Mouse (Mus musculus): ENCODE measurements around the gene Sap18b. TPM values are rescaled to one million over a fixed set of nuclear protein-coding genes. Genes with fewer than 3 reads are reported as not detected.

Sap18b gene
- polyA plus RNA-seq, 1 experiment from 2014 or later: 414 TPM

DNA sequence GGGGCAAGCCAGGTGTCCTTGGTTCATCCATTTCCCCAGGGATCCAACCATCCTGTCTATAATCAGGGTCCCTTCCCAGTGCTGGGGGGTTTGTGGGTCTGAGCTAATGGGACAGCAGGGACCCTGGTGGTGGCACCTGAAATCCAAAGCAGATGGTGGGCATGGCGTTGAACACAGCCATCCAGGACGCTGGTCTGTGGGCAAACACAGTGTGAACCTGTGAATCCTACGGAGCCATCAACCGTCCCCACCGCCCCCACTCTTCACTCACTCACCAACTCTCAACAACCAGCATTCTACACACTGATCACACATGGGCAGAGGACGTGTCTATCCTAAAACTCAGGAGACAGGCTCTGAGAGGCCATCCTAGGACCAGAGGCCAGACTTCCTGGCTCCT lies 18.8 kb downstream of the Sap18b start:
- Histone ChIP-seq H3K9ac (ENCODE audit: low read depth, low read length) (no peak overlapping the region), H3K9me3 (replicated peaks; ENCODE audit: low read length) (no peaks in the 10 kb centered on the region), H3K36me3 (ENCODE audit: insufficient read depth, low read length) (peaks cover 31% of the 10 kb centered on the region), H3K4me2 (ENCODE audit: low read length) (no peak overlapping the region), H3K4me3 (replicated peaks; ENCODE audit: low read depth, low read length) (no peak overlapping the region), H3K27ac (no peak overlapping the region), H3K4me1 (replicated peaks; ENCODE audit: insufficient read depth, low read length) (no peaks in the 10 kb centered on the region), H3K27me3 (ENCODE audit: insufficient read depth, low read length) (no peaks in the 10 kb centered on the region)
- TF ChIP-seq CTCF (IDR thresholded peaks at IDR 0.05; ENCODE audit: low read depth): no peak
- ATAC-seq (replicated peaks; ENCODE audit: low FRiP score, low read depth) (no peak), DNase-seq (ENCODE audit: low spot score) (no peak)
- WGBS: 90% methylated on average over 6 of the region's 6 CpGs

DNA sequence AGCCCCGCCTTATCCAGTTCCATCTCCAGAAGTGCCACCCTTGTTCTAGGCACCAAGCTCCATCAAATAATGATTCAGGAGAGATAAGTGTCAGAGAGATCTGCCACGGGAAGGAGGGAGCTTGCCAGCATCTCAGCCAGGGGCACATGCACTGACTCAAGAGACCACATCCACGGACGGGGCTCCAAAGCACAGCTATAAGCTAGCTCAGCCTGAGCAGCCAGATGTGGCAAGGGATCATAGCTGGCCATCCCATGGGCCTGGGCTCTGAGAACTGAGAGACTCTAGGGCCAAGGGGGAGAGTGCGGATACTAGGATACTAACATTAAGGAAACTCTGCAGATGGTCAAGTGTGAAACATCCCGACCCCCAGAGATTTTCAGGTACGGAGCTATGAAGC lies 19.9 kb downstream of the Sap18b start:
- Histone ChIP-seq H3K4me2 (ENCODE audit: low read length) (no peak overlapping the region), H3K36me3 (ENCODE audit: insufficient read depth, low read length) (peaks cover 28% of the 10 kb centered on the region; the same call in 1 of the 2 replicates), H3K9ac (ENCODE audit: low read depth, low read length) (no peak overlapping the region), H3K27me3 (ENCODE audit: insufficient read depth, low read length) (no peaks in the 10 kb centered on the region), H3K4me1 (replicated peaks; ENCODE audit: insufficient read depth, low read length) (no peaks in the 10 kb centered on the region), H3K9me3 (replicated peaks; ENCODE audit: low read length) (no peaks in the 10 kb centered on the region), H3K4me3 (replicated peaks; ENCODE audit: low read depth, low read length) (no peak overlapping the region), H3K27ac (no peak overlapping the region)
- DNase-seq (ENCODE audit: low spot score): no peak
- no peak for TF ChIP-seq CTCF (IDR thresholded peaks at IDR 0.05; ENCODE audit: low read depth)
- WGBS: 89% methylated on average over 7 of the region's 7 CpGs
- no peak for ATAC-seq (replicated peaks; ENCODE audit: low FRiP score, low read depth)

DNA sequence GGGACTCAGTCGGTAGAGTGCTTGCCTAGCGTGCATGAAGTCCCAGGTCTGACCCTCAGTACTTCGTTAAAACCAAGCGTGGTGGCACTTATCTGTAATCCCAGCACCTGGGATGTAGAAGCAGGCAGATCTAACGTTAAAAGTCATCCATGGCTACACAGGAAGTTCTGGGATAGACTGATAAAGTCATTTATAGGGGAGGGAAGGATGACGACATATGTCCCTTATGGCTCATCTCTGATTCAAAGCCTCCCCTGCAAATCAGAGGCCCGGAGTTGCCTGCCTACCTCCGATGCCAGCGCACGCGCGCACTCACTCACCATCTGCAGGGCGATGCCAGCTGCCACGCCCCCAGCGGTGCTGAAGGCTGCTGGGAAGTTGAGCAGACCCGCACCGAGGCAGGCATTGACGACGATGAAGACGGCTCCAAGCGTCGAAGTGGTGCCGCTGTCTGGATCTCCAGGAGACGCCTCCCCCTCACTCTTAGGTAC lies 23.0 kb downstream of the Sap18b start:
- Histone ChIP-seq H3K9ac (ENCODE audit: low read depth, low read length) (no peak overlapping the region), H3K27me3 (ENCODE audit: insufficient read depth, low read length) (no peaks in the 10 kb centered on the region), H3K9me3 (replicated peaks; ENCODE audit: low read length) (no peaks in the 10 kb centered on the region), H3K36me3 (ENCODE audit: insufficient read depth, low read length) (peaks cover 20% of the 10 kb centered on the region; the same call in 1 of the 2 replicates), H3K4me3 (replicated peaks; ENCODE audit: low read depth, low read length) (no peak overlapping the region), H3K27ac (no peak overlapping the region), H3K4me2 (ENCODE audit: low read length) (no peak overlapping the region), H3K4me1 (replicated peaks; ENCODE audit: insufficient read depth, low read length) (peaks cover 8% of the 10 kb centered on the region; the same call in 1 of the 2 replicates)
- no peak for DNase-seq (ENCODE audit: low spot score)
- WGBS: 78% methylated on average over 24 of the region's 24 CpGs
- ATAC-seq (replicated peaks; ENCODE audit: low FRiP score, low read depth): no peak
- no peak for TF ChIP-seq CTCF (IDR thresholded peaks at IDR 0.05; ENCODE audit: low read depth)

DNA sequence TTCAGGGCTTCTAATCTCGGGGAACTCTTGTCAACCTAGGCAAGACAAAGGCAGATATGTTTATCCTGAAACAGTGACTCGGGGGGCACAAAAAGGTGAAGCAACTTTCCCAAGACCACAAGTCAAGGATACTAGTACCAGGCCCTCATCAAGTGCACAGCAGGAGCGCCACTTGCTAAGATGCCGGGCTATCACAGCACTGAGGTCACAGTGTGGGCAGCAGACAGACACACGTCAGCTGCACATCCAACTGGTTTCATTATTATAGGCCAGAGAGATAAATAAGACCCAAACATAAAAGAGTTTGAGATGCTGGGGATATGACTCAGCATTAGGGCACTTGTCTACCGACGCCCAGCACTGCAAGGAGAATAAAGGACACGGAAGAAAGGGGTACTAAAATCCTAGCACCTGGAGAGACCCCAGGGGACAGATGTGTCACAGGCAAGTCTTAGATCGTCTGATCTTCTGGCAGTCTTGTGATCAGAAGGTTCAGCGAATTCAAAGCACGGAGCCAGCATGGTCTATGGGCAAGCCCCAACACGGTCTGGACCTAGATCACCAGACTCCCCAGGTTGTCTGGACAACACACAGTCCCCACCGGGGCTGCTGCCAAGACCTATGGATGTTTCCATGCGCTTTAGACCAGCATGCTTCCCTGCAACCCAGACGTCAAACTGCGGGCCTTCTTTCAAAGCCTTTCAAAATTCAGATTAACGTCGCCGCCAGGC lies 23.8 kb downstream of the Sap18b start:
- no peak for TF ChIP-seq CTCF (IDR thresholded peaks at IDR 0.05; ENCODE audit: low read depth)
- H3K36me3 ChIP-seq (ENCODE audit: insufficient read depth, low read length): peaks cover 17% of the 10 kb centered on the region; the same call in 1 of the 2 replicates
- H3K4me3 ChIP-seq (replicated peaks; ENCODE audit: low read depth, low read length): no peak overlapping the region
- H3K4me1 ChIP-seq (replicated peaks; ENCODE audit: insufficient read depth, low read length): peaks cover 8% of the 10 kb centered on the region; the same call in 1 of the 2 replicates
- H3K27me3 ChIP-seq (ENCODE audit: insufficient read depth, low read length): no peaks in the 10 kb centered on the region
- no peak overlapping the region for H3K4me2 ChIP-seq (ENCODE audit: low read length)
- no peaks in the 10 kb centered on the region for H3K9me3 ChIP-seq (replicated peaks; ENCODE audit: low read length)
- no peak overlapping the region for H3K27ac ChIP-seq
- no peak overlapping the region for H3K9ac ChIP-seq (ENCODE audit: low read depth, low read length)
- DNase-seq (ENCODE audit: low spot score) (no peak), ATAC-seq (replicated peaks; ENCODE audit: low FRiP score, low read depth) (no peak)
- 94% methylated on average over 19 of the region's 19 CpGs for WGBS

DNA sequence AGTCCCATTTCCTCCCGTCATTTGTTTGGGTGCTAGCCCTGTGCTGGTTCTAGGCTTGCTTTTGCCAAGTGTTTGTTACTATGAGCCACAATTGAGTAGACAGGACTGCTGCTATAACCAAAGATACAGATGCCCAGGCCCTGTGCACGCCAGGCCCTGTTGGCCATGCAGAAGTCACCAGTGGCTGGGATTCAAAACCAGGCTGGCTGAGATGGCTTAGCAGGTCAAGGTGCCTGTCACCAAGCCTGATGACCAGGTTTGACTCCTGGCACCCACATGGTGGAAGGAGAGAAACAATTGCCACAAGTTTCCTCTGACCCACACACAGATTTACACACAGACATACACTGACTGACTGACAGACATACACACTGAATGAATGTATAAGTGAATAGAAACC lies 25.2 kb downstream of the Sap18b start:
- ATAC-seq (replicated peaks; ENCODE audit: low FRiP score, low read depth) (no peak), DNase-seq (ENCODE audit: low spot score) (no peak)
- WGBS: 95% methylated on average over 2 of the region's 2 CpGs
- no peak overlapping the region for H3K27ac ChIP-seq
- H3K9ac ChIP-seq (ENCODE audit: low read depth, low read length): no peak overlapping the region
- H3K4me1 ChIP-seq (replicated peaks; ENCODE audit: insufficient read depth, low read length): peaks cover 8% of the 10 kb centered on the region; the same call in 1 of the 2 replicates
- no peaks in the 10 kb centered on the region for H3K27me3 ChIP-seq (ENCODE audit: insufficient read depth, low read length)
- H3K4me2 ChIP-seq (ENCODE audit: low read length): no peak overlapping the region
- H3K36me3 ChIP-seq (ENCODE audit: insufficient read depth, low read length): peaks cover 8% of the 10 kb centered on the region; the same call in 1 of the 2 replicates
- H3K4me3 ChIP-seq (replicated peaks; ENCODE audit: low read depth, low read length): no peak overlapping the region
- H3K9me3 ChIP-seq (replicated peaks; ENCODE audit: low read length): no peaks in the 10 kb centered on the region
- no peak for TF ChIP-seq CTCF (IDR thresholded peaks at IDR 0.05; ENCODE audit: low read depth)

DNA sequence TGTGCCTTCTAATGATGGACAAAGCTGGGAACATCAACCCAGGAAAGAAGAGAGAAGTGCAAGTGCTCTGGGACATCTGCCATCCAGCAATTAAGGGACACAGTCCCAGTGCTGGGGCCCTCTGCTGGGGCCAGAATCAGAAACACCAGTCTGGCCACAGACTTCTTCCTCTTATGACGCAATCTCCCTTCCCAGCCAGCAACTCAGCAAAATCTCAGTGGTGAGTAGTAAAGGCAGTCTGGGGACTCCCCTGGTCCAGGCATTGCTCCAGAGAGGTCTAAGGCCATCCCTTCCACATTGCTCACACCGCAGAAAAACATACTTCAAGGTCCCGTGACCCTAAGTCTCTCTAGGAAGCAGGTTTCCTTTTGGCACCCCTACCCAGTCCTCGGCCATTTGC lies 27.1 kb downstream of the Sap18b start:
- Histone ChIP-seq H3K4me3 (replicated peaks; ENCODE audit: low read depth, low read length) (peak overlapping the region; percentile 51), H3K36me3 (ENCODE audit: insufficient read depth, low read length) (peaks cover 4% of the 10 kb centered on the region; the same call in 1 of the 2 replicates), H3K4me1 (replicated peaks; ENCODE audit: insufficient read depth, low read length) (peaks cover 8% of the 10 kb centered on the region; the same call in 1 of the 2 replicates), H3K9me3 (replicated peaks; ENCODE audit: low read length) (no peaks in the 10 kb centered on the region), H3K27ac (peak overlapping the region; percentile 34; the same call in 1 of the 2 replicates), H3K27me3 (ENCODE audit: insufficient read depth, low read length) (no peaks in the 10 kb centered on the region), H3K4me2 (ENCODE audit: low read length) (peak overlapping the region; percentile 74), H3K9ac (ENCODE audit: low read depth, low read length) (no peak overlapping the region)
- 55% methylated on average over 4 of the region's 4 CpGs for WGBS
- peak; percentile 10; the same call in 1 of the 2 replicates for TF ChIP-seq CTCF (IDR thresholded peaks at IDR 0.05; ENCODE audit: low read depth)
- no peak for ATAC-seq (replicated peaks; ENCODE audit: low FRiP score, low read depth)
- DNase-seq (ENCODE audit: low spot score): peak; percentile 37
